Mouse (Mus musculus): ENCODE results near the gene Dock11.

GRCm38 (mm10) chrX:35906696-35907330 is 18.2 kb downstream of the Dock11 start:
- TF ChIP-seq CTCF (IDR thresholded peaks at IDR 0.05) (no peak), EP300 (IDR thresholded peaks at IDR 0.05) (no peak)

Data from lung, postnatal 0 days (tissue).